Mouse (Mus musculus) bone marrow macrophage, adult 2 months (primary cell): ENCODE data around the gene Pard6a.

Source experiments
- CTCF ChIP-seq: IDR thresholded peaks from 2 replicates; pipeline ENCODE4 v1.5.1; 2012; ENCODE audit warnings: low read depth, mild to moderate bottlenecking, low read length, moderate library complexity
- POLR2A ChIP-seq: IDR thresholded peaks from 2 replicates; pipeline ENCODE4 v1.6.1; 2012; ENCODE audit warnings: mild to moderate bottlenecking, low read depth, low read length, borderline replicate concordance

- no peak for TF ChIP-seq CTCF
- no peak for TF ChIP-seq POLR2A
Measured at GRCm38 (mm10) chr8:105739216-105739615, 38.3 kb downstream of the Pard6a start.
